Mouse (Mus musculus) spleen, adult 2 months (tissue): Measurements from ENCODE around the gene C1qtnf2. TPM values are rescaled to one million over a fixed set of nuclear protein-coding genes. Genes with fewer than 3 reads are reported as not detected.

Source experiments
- DNase-seq, 2 experiments: peaks; one replicate each; pipeline versions ENCODE4 v3.0.0 to v3.0.0-alpha.2; 2012 to 2021; ENCODE audit warnings: low spot score in 2 of 2, low read depth in 1 of 2
- H3K27ac ChIP-seq: fragments of 200-500 bp; 2 replicates; pipeline ENCODE4 v1.5.1; 2012; ENCODE audit warnings: low read length, inconsistent platforms; ENCODE audit not compliant: insufficient read depth
- H3K27me3 ChIP-seq: fragments of 200-500 bp; 2 replicates; pipeline ENCODE4 v1.6.1; 2012; ENCODE audit warnings: mild to moderate bottlenecking, moderate library complexity, low read length, inconsistent platforms; ENCODE audit not compliant: control insufficient read depth, insufficient read depth
- H3K36me3 ChIP-seq: fragments of 200-500 bp; 2 replicates; pipeline ENCODE4 v1.6.1; 2012; ENCODE audit warnings: mild to moderate bottlenecking, low read length, inconsistent platforms; ENCODE audit not compliant: control insufficient read depth, insufficient read depth
- H3K4me1 ChIP-seq: fragments of 200-500 bp; 2 replicates; pipeline ENCODE4 v1.6.1; 2011; ENCODE audit warnings: inconsistent platforms; ENCODE audit not compliant: control insufficient read depth, insufficient read depth, insufficient read length
- H3K4me3 ChIP-seq: fragments of 200-500 bp; 2 replicates; pipeline ENCODE4 v1.5.1; 2011; ENCODE audit warnings: mild to moderate bottlenecking, inconsistent platforms; ENCODE audit not compliant: insufficient read depth, insufficient read length; ENCODE audit errors: extremely low read depth
- CTCF ChIP-seq: fragments of 200-500 bp; IDR thresholded peaks from 2 replicates; pipeline ENCODE4 v1.5.1; 2011; ENCODE audit warnings: mild to moderate bottlenecking, inconsistent platforms; ENCODE audit not compliant: insufficient read depth, insufficient read length, insufficient replicate concordance; ENCODE audit errors: extremely low read depth
- POLR2A ChIP-seq: fragments of 200-500 bp; IDR thresholded peaks from 2 replicates; pipeline ENCODE4 v1.6.1; 2011; ENCODE audit warnings: low read depth, low read length, inconsistent platforms
- whole genome bisulfite sequencing: fragments of 180-500 bp; shearing (Covaris S2); methylation state at CpG from one replicate; pipeline ENCODE4 v1.1.7; 2018; 5-methylcytosine and 5-hydroxymethylcytosine counted together
- polyA plus RNA-seq: library from polyadenylated mRNA; depleted of rRNA; stranded (reverse); fragments of >200 nt; gene quantifications from 2 replicates; pipeline ENCODE4 v1.2.3, GENCODE M21; 2012

Gene C1qtnf2
- polyA plus RNA-seq, 1 experiment, result 1.6 TPM

- no peak overlapping the region for H3K27ac ChIP-seq
Observed at GRCm38 (mm10) chr11:43470881-43471820, 2.9 kb upstream of the C1qtnf2 start.

DNA sequence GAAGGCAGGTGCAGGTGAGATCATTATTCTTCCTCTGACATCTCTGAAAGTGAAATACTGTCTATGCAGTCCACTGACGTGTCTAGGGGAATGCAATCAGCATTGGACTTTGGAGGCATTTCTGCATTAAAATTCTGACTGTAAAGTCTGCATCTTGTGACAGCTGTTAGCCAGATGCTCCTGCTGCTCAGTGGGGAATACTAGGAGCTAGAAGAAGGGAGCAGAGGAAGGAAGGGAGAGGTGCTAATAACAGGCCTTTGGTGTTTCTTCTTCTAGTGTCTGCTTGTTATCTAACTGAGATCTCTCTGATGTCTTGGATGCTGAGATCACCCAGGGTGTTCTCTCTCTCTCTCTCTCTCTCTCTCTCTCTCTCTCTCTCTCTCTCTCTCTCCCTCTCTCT, 961 bp upstream of the C1qtnf2 start:
- no peak for DNase-seq
- TF ChIP-seq POLR2A (no peak), CTCF (no peak)
- Histone ChIP-seq H3K4me1 (no peaks in the 10 kb centered on the region; the same call in 1 of the 2 replicates), H3K27ac (no peak overlapping the region), H3K27me3 (no peaks in the 10 kb centered on the region), H3K36me3 (no peaks in the 10 kb centered on the region), H3K4me3 (no peak overlapping the region)
- 82% methylated on average over 1 of the region's 1 CpGs for WGBS

More at GRCm38 (mm10) chr11:43470881-43471820, 2.9 kb upstream of the C1qtnf2 start:
- Histone ChIP-seq H3K36me3 (no peaks in the 10 kb centered on the region), H3K27me3 (no peaks in the 10 kb centered on the region), H3K4me1 (no peaks in the 10 kb centered on the region; the same call in 1 of the 2 replicates), H3K4me3 (no peak overlapping the region)
- TF ChIP-seq POLR2A (no peak), CTCF (no peak)
- WGBS, result 76% methylated on average over 6 of the region's 6 CpGs
- no peak for DNase-seq

DNA sequence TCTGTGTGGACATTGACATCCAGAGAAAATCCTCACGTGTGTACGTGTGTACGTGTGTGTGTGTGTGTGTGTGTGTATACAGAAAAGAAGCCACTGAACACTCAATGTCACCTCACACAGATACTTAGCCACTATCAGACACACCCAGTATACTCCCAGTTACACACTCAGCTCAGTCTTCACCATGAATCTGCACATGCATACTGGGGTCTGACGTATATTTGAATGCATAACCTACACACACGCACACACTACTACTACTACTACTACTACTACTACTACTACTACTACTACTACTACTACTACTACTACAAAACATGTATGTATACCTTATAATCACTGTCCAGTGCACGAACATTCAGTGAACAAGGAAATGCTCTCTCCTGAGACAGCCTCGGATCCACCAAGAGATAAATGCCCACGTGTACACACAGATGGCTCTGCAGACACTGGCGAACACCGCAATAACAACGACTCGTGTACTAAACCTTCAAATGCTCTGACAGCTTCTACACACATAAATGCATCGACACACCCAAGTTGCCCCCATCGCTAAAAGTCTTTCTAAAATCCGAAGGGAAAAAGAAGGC, 346 bp upstream of the C1qtnf2 start:
- H3K27me3 ChIP-seq, result no peaks in the 10 kb centered on the region
- H3K36me3 ChIP-seq, result no peaks in the 10 kb centered on the region
- H3K4me1 ChIP-seq, result no peaks in the 10 kb centered on the region; the same call in 1 of the 2 replicates
- H3K27ac ChIP-seq, result no peak overlapping the region
- no peak for TF ChIP-seq POLR2A
- TF ChIP-seq CTCF, result no peak
- 63% methylated on average over 15 of the region's 15 CpGs for WGBS
- DNase-seq, result no peak
- no peak overlapping the region for H3K4me3 ChIP-seq

GRCm38 (mm10) chr11:43479376-43479775, 5.3 kb downstream of the C1qtnf2 start:
- Histone ChIP-seq H3K4me3 (no peak overlapping the region), H3K4me1 (no peaks in the 10 kb centered on the region; the same call in 1 of the 2 replicates), H3K36me3 (no peaks in the 10 kb centered on the region), H3K27ac (no peak overlapping the region), H3K27me3 (no peaks in the 10 kb centered on the region)
- no peak for DNase-seq
- 94% methylated on average over 3 of the region's 3 CpGs for WGBS
- TF ChIP-seq CTCF (no peak), POLR2A (no peak)

GRCm38 (mm10) chr11:43480561-43480960, 6.5 kb downstream of the C1qtnf2 start:
- WGBS, result 63% methylated on average over 5 of the region's 5 CpGs
- no peaks in the 10 kb centered on the region for H3K4me1 ChIP-seq

GRCm38 (mm10) chr11:43481672-43482522, 7.8 kb downstream of the C1qtnf2 start:
- Histone ChIP-seq H3K36me3 (no peaks in the 10 kb centered on the region), H3K4me3 (no peak overlapping the region), H3K4me1 (no peaks in the 10 kb centered on the region), H3K27me3 (no peaks in the 10 kb centered on the region), H3K27ac (no peak overlapping the region)
- WGBS, result 79% methylated on average over 3 of the region's 3 CpGs
- no peak for DNase-seq
- TF ChIP-seq POLR2A, result no peak
- TF ChIP-seq CTCF, result no peak

More at GRCm38 (mm10) chr11:43480561-43480960, 6.5 kb downstream of the C1qtnf2 start:
- no peak for DNase-seq
- no peaks in the 10 kb centered on the region for H3K36me3 ChIP-seq
- H3K4me3 ChIP-seq, result no peak overlapping the region
- no peak overlapping the region for H3K27ac ChIP-seq
- H3K27me3 ChIP-seq, result no peaks in the 10 kb centered on the region
- TF ChIP-seq POLR2A (no peak), CTCF (no peak)
